Mouse (Mus musculus) erythroid progenitor cell, adult 5-6 weeks (primary cell): ENCODE results near the gene A2m. TPM values are rescaled to one million over a fixed set of nuclear protein-coding genes. Genes with fewer than 3 reads are reported as not detected.

Source experiments
- ATAC-seq: replicated peaks from 2 replicates; pipeline ENCODE4 v1.8.0; 2016; ENCODE audit warnings: moderate number of reproducible peaks, mild to moderate bottlenecking, moderate TSS enrichment, inconsistent platforms; ENCODE audit not compliant: poor library complexity, low FRiP score, severe bottlenecking
- total RNA-seq, 2 experiments: library from RNA; stranded (forward) in 1 of 2; stranded (reverse) in 1 of 2; fragments of 150-400 nt in 1 of 2; fragments of 186-747, 209-891 nt in 1 of 2; gene quantifications; 2 replicates each; pipeline versions ENCODE4 v1.2.3 to v1.2.4; 2015 to 2017; ENCODE audit warnings: low replicate concordance in 2 of 2

Gene A2m
- total RNA-seq (2015; ENCODE audit: low replicate concordance) (not detected in 2 replicates), total RNA-seq (2017; ENCODE audit: low replicate concordance) (not detected in 2 replicates)

GRCm38 (mm10) chr6:121635076-121635475, at the start of gene A2m:
TSS of gene A2m (plus strand) at chr6:121635376.
- ATAC-seq: no peak

DNA sequence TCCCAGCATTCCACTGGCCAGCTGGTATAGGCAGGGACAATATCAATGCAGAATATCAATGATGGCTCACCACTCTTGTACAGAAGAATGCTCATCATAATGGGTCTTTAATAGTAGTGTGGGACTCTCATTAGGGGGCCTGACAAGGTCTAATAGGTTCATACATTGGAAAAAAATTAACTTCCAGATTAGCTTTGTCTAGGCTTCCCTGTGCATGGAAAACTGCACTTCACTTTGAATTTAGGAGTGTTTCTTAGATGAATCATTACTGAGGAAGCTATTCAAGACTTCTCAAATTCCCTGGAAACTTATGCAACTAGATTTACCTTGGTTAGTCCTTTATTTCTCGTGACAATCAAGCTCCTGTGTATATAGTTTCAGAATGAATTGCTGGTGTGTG, 45.0 kb upstream of the A2m start:
- ATAC-seq: no peak

- ATAC-seq: no peak
Observed at GRCm38 (mm10) chr6:121600927-121601326, 34.2 kb upstream of the A2m start.

GRCm38 (mm10) chr6:121607861-121608260, 27.3 kb upstream of the A2m start:
- no peak for ATAC-seq

- no peak for ATAC-seq
Observed at GRCm38 (mm10) chr6:121611796-121612195, 23.4 kb upstream of the A2m start.

DNA sequence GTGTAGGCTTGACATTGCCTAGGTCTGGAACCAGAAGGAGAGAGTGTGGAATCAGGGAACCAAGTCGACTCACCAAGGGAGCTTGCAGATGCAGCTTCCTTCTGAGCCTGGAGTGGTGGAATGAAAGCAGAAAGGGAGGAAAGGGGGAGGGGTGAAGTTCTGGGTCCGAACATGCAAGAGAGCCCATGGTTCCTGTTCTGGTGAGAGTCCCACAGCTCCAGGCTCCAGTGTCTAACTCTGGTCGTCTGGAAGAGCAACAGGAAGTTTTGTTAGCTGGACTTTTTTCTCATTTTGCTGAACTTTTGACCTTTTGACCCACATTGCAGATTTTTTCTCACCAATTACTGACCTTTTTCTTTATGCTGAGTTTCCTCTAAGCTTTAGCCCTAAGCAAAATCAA, 17.7 kb upstream of the A2m start:
- ATAC-seq: no peak

DNA sequence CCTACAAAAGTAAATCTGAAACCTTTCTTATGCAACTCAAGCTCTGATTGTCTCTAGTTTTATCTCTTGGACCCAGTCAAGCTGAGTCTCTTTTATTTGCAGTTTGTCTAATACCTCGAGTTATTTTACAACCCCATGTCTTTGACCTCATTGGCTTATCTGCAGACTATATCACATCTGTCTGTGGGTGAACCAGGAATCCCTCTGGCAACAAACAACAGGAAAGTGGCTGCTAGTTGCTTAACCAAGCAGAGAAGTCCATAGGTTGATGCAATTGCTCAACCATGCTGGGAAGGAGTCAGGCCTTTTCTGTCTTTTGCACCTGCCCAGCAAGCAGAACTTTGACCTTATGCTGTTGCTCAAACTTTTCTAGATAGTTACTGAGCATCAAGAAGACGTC, 12.7 kb upstream of the A2m start:
- ATAC-seq: no peak

DNA sequence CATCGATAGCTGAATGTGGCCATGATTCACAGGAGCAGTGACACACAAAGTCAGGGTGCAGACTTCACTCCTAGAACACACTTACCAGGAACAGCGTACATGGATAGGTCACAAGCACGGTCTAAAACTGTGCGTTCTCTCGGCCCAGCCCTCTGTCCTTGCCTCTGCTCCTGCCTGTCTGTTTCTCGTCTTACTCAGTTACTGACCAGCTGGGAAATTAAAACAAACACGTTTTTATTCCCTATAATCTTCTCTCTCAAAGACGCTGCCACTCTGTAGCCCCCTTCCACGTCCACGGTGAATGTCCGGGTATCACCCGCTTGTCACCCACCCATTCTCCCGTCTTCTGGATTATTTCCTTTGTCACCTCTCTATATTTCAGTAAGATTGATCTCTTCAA, 656 bp upstream of the A2m start:
- ATAC-seq: no peak

GRCm38 (mm10) chr6:121635878-121636371, 749 bp downstream of the A2m start:
- ATAC-seq: no peak

DNA sequence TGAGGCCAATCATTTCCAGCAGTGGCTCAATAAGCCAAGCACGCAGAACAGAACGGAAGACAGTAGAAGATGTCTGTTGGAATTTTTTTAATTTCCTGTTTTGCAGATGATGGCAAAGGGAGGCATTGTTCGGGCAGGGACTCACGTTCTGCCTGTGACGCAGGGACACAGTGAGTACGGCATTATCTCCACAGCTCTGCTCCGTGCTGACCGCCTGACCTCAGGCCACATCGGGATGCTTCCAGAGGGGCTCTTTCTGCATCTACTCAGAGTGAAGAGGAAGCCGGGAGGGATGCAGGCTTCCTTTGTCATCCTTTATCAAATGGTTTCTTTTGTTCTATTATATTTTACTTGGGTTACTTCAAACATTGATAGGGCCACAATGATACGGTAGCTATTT, 13.3 kb downstream of the A2m start:
- ATAC-seq: no peak

Other genes with a start within 250 kb of the A2m start
- not detected in 2 replicates for gene Iqsec3, start 161.7 kb upstream of the A2m start, total RNA-seq (2015; ENCODE audit: low replicate concordance)
- gene Iqsec3, start 161.7 kb upstream of the A2m start, total RNA-seq (2017; ENCODE audit: low replicate concordance): not detected in 2 replicates
- not detected in 2 replicates for gene Gm7298, start 97.6 kb downstream of the A2m start, total RNA-seq (2015; ENCODE audit: low replicate concordance)
- gene Gm7298, start 97.6 kb downstream of the A2m start, total RNA-seq (2017; ENCODE audit: low replicate concordance): not detected in 2 replicates
- gene Mug1, start 203.2 kb downstream of the A2m start, total RNA-seq (2015; ENCODE audit: low replicate concordance): not detected in 2 replicates
- gene Mug1, start 203.2 kb downstream of the A2m start, total RNA-seq (2017; ENCODE audit: low replicate concordance): not detected in 2 replicates